Mouse (Mus musculus) ES-E14 (cell line): Measurements from ENCODE around the gene Cd86.

Experiments
- CHD2 ChIP-seq: IDR thresholded peaks from 2 replicates; pipeline ENCODE4 v1.6.1; 2014; ENCODE audit warnings: mild to moderate bottlenecking, low read depth, low read length, inconsistent platforms
- HCFC1 ChIP-seq: IDR thresholded peaks from 2 replicates; pipeline ENCODE4 v1.6.1; 2012; ENCODE audit warnings: low read length, inconsistent platforms, borderline replicate concordance; ENCODE audit not compliant: insufficient read depth
- MAFK ChIP-seq: IDR thresholded peaks from 2 replicates; pipeline ENCODE4 v1.6.1; 2014; ENCODE audit warnings: mild to moderate bottlenecking, low read depth, low read length, inconsistent platforms; ENCODE audit not compliant: insufficient read depth
- ZC3H11A ChIP-seq: IDR thresholded peaks from 2 replicates; pipeline ENCODE4 v1.6.1; 2012; ENCODE audit warnings: low read depth, mild to moderate bottlenecking, inconsistent platforms, low read length, borderline replicate concordance

DNA sequence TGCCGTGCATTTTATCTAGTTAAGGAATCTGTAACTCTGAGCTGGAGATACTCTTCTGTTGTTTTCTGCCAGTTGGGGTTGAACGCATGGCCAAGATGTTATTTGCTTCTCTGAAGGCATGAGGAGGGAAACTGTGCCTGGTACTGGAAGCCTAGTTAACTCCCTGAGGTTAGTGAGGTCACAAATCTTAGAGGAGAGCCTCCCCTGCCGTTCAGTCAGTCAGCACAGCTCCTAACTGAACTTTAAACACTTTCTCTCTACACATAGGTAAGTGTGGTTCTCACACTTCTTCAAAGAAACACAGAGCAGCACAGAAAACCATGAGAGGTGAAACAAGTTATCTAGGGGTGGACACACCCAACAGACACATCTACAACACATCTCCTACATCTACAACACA, 4.7 kb upstream of the Cd86 start:
- TF ChIP-seq ZC3H11A, result no peak
- no peak for TF ChIP-seq MAFK
- TF ChIP-seq HCFC1, result no peak
- no peak for TF ChIP-seq CHD2
